In the genomic region with DNA sequence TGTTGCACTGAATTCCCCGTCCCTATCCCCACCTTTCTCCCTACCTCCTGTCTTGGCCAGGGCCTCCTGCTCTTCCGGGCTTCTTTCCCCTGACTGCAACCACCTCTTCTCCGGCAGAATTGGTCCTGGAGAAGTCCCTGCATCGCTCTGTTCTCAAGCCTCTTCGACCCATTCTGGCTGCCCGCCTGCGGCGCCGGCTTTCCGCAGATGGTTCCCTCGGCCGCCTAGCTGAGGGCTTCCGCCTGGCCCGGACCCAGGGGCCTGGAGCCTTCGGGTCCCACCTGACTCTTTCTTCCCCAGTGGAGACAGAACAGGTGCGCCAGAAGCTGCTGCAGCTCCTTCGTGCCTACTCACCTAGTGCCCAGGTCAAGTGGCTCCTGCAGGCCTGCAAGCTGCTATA, we compare ENCODE assay signal across 19 mouse cellular contexts. TPM values are rescaled to one million over a fixed set of nuclear protein-coding genes. Genes with fewer than 3 reads are reported as not detected.
A peak's percentile ranks its signal among the peaks of the same experiment; 100 is the strongest.
DNase-seq lines count a peak whose midpoint lies in the region; ATAC-seq and TF ChIP-seq lines count a peak whose summit lies in the region.
"Had no signal": no experiment of that assay in that cellular context is flagged by ENCODE, and none has a peak within 500 bp of the region (broad histone marks: within the 10 kb centered on the region; RNA-seq: fewer than 3 reads in every experiment).

No protein-coding gene starts in this region.

- WGBS in forebrain, embryonic 10.5 days: 59% methylated on average over 17 of the region's 17 CpGs
- 63% methylated on average over 17 of the region's 17 CpGs for WGBS in forebrain, embryonic 15.5 days
- 55% methylated on average over 17 of the region's 17 CpGs for whole genome bisulfite sequencing in lung, embryonic 14.5 days
- WGBS in olfactory bulb, adult 2 months: 77% methylated on average over 17 of the region's 17 CpGs

- TF ChIP-seq CTCF in lung, embryonic 14.5 days (IDR thresholded peaks at IDR 0.05; ENCODE audit: low read depth): no peak
- TF ChIP-seq CTCF in olfactory bulb, adult 2 months (IDR thresholded peaks at IDR 0.05; ENCODE audit: insufficient read depth, low read depth, low read length): no peak

- no peaks in the 10 kb centered on the region for H3K9me3 ChIP-seq in forebrain, embryonic 10.5 days
- no peaks in the 10 kb centered on the region for H3K9me3 ChIP-seq in forebrain, embryonic 15.5 days
- H3K9me3 ChIP-seq in lung, embryonic 14.5 days (ENCODE audit: low read depth, low read length): no peaks in the 10 kb centered on the region
- H3K9me3 ChIP-seq: forebrain, embryonic 12.5 days; G1E; heart, embryonic 15.5 days; hindbrain, embryonic 15.5 days; megakaryocyte, embryonic 14.5 days had no signal

- no peak for TF ChIP-seq POLR2A in olfactory bulb, adult 2 months (IDR thresholded peaks at IDR 0.05; ENCODE audit: insufficient read depth, low read depth, low read length)

- H3K36me3 ChIP-seq in forebrain, embryonic 10.5 days (replicated peaks): peaks cover 21% of the 10 kb centered on the region
- H3K36me3 ChIP-seq in forebrain, embryonic 15.5 days: peaks cover 15% of the 10 kb centered on the region
- peaks cover 17% of the 10 kb centered on the region for H3K36me3 ChIP-seq in lung, embryonic 14.5 days (ENCODE audit: insufficient read depth)

- H3K4me1 ChIP-seq in forebrain, embryonic 10.5 days: peaks cover 58% of the 10 kb centered on the region
- peaks cover 23% of the 10 kb centered on the region for H3K4me1 ChIP-seq in forebrain, embryonic 15.5 days
- peaks cover 8% of the 10 kb centered on the region; the same call in 1 of the 2 replicates for H3K4me1 ChIP-seq in lung, embryonic 14.5 days (ENCODE audit: insufficient read depth)
- peaks cover 42% of the 10 kb centered on the region for H3K4me1 ChIP-seq in olfactory bulb, adult 2 months (ENCODE audit: control insufficient read depth, insufficient read depth, low read length)

- H3K4me3 ChIP-seq in forebrain, embryonic 10.5 days: no peak overlapping the region
- no peak overlapping the region for H3K4me3 ChIP-seq in forebrain, embryonic 15.5 days
- 0 out of 2 replicates have a peak overlapping the region, but pooled peaks have one; percentile 4 for H3K4me3 ChIP-seq in lung, embryonic 14.5 days (ENCODE audit: low read depth, low read length)
- H3K4me3 ChIP-seq in olfactory bulb, adult 2 months (ENCODE audit: insufficient read depth, low read depth, low read length): peak overlapping the region; percentile 48
- H3K4me3 ChIP-seq: forebrain, embryonic 12.5 days; heart, embryonic 15.5 days; hindbrain, embryonic 15.5 days; megakaryocyte, embryonic 14.5 days had no signal

- H3K4me2 ChIP-seq in forebrain, embryonic 15.5 days (replicated peaks): no peak overlapping the region
- no peak overlapping the region for H3K4me2 ChIP-seq in lung, embryonic 14.5 days
- H3K4me2 ChIP-seq: forebrain, embryonic 12.5 days; hindbrain, embryonic 15.5 days; liver, embryonic 11.5 days had no signal

- peaks cover 49% of the 10 kb centered on the region for H3K27me3 ChIP-seq in forebrain, embryonic 10.5 days (ENCODE audit: poor library complexity, severe bottlenecking)
- peaks cover 35% of the 10 kb centered on the region for H3K27me3 ChIP-seq in forebrain, embryonic 15.5 days
- peaks cover 19% of the 10 kb centered on the region for H3K27me3 ChIP-seq in lung, embryonic 14.5 days (ENCODE audit: insufficient read depth, low read length)

- ATAC-seq in forebrain, embryonic 15.5 days (replicated peaks): no peak
- ATAC-seq in lung, embryonic 14.5 days (ENCODE audit: insufficient read depth): no peak

- 0 out of 2 replicates have a peak overlapping the region, but pooled peaks have one; percentile 40 for H3K27ac ChIP-seq in forebrain, embryonic 10.5 days
- no peak overlapping the region for H3K27ac ChIP-seq in forebrain, embryonic 15.5 days (replicated peaks)
- no peak overlapping the region for H3K27ac ChIP-seq in lung, embryonic 14.5 days (ENCODE audit: low read depth)
- H3K27ac ChIP-seq in olfactory bulb, adult 2 months (ENCODE audit: insufficient read depth, low read depth, low read length): no peak overlapping the region
- H3K27ac ChIP-seq: forebrain, embryonic 12.5 days; heart, embryonic 15.5 days; hindbrain, embryonic 15.5 days had no signal

- no peak for DNase-seq in forebrain, embryonic 10.5 days (ENCODE audit: extremely low spot score, low spot score)
- DNase-seq in lung, embryonic 14.5 days: no peak
- DNase-seq in lung, postnatal 36 days: no peak
- peak; percentile 73 for DNase-seq in cerebellum, postnatal 10 days
- DNase-seq in gastrocnemius, postnatal 10 days: no peak
- DNase-seq in spleen, postnatal 36 days (ENCODE audit: low spot score in 2 of 2): no peak
- DNase-seq: adrenal gland, postnatal 10 days; gastrocnemius, postnatal 25 days; kidney, adult 11 months; right cerebral cortex, postnatal 25 days; thymus, postnatal 14 days had no signal

- H3K9ac ChIP-seq in forebrain, embryonic 15.5 days (replicated peaks): no peak overlapping the region
- H3K9ac ChIP-seq in lung, embryonic 14.5 days: no peak overlapping the region
- H3K9ac ChIP-seq: forebrain, embryonic 12.5 days; heart, embryonic 15.5 days; hindbrain, embryonic 15.5 days had no signal

RNA-seq across cellular contexts. Expression of gene Rin1, which starts 2.6 kb away (rescaled TPM):
- polyA plus RNA-seq in forebrain, embryonic 10.5 days (2016; fragmentation: Nextera tagmentation; extraction: Ambion mirVana): 2.7 and 3.7 TPM in 2 replicates
- 0.97 and 2.0 TPM in 2 replicates for polyA plus RNA-seq in forebrain, embryonic 15.5 days (2015; fragmentation: Nextera tagmentation; extraction: Ambion mirVana)
- 4.0 and 5.9 TPM in 2 replicates for polyA plus RNA-seq in lung, embryonic 14.5 days (2014; fragmentation: Nextera tagmentation; extraction: Ambion mirVana)
- not detected in 2 replicates for polyA plus RNA-seq in olfactory bulb, adult 2 months (2012; ENCODE audit: insufficient read depth, insufficient read length, low replicate concordance, missing spikeins)
- 1 to 10 TPM; 1.5 to 1.8 TPM for total RNA-seq in gastrocnemius, postnatal 10 days (2021)

RNA-seq across cellular contexts. Expression of gene Brms1, which starts 11.7 kb away (rescaled TPM):
- 83.0 and 84.2 TPM in 2 replicates for polyA plus RNA-seq in forebrain, embryonic 10.5 days (2016; fragmentation: Nextera tagmentation; extraction: Ambion mirVana)
- polyA plus RNA-seq in forebrain, embryonic 15.5 days (2015; fragmentation: Nextera tagmentation; extraction: Ambion mirVana): 52.8 and 55.5 TPM in 2 replicates
- 43.4 and 48.0 TPM in 2 replicates for polyA plus RNA-seq in lung, embryonic 14.5 days (2014; fragmentation: Nextera tagmentation; extraction: Ambion mirVana)
- polyA plus RNA-seq in olfactory bulb, adult 2 months (2012; ENCODE audit: insufficient read depth, insufficient read length, low replicate concordance, missing spikeins): not detected in 2 replicates
- 10 to 100 TPM; 14.3 to 15.5 TPM for total RNA-seq in gastrocnemius, postnatal 10 days (2021)

RNA-seq across cellular contexts. Expression of gene AC124502.3, which starts 14.2 kb away (rescaled TPM):
- 2.8 and 3.6 TPM in 2 replicates for polyA plus RNA-seq in forebrain, embryonic 10.5 days (2016; fragmentation: Nextera tagmentation; extraction: Ambion mirVana)
- 3.3 and 4.0 TPM in 2 replicates for polyA plus RNA-seq in forebrain, embryonic 15.5 days (2015; fragmentation: Nextera tagmentation; extraction: Ambion mirVana)
- 1.3 and 1.8 TPM in 2 replicates for polyA plus RNA-seq in lung, embryonic 14.5 days (2014; fragmentation: Nextera tagmentation; extraction: Ambion mirVana)
- polyA plus RNA-seq in olfactory bulb, adult 2 months (2012; ENCODE audit: insufficient read depth, insufficient read length, low replicate concordance, missing spikeins): not detected in 2 replicates
- total RNA-seq in gastrocnemius, postnatal 10 days (2021): 1 to 10 TPM in 1 of 2 experiments, under 1 TPM in 1; 0.84 to 1.3 TPM

RNA-seq across cellular contexts. Expression of gene B4gat1, which starts 14.2 kb away (rescaled TPM):
- 36.2 and 38.4 TPM in 2 replicates for polyA plus RNA-seq in forebrain, embryonic 10.5 days (2016; fragmentation: Nextera tagmentation; extraction: Ambion mirVana)
- 51.3 and 54.4 TPM in 2 replicates for polyA plus RNA-seq in forebrain, embryonic 15.5 days (2015; fragmentation: Nextera tagmentation; extraction: Ambion mirVana)
- polyA plus RNA-seq in lung, embryonic 14.5 days (2014; fragmentation: Nextera tagmentation; extraction: Ambion mirVana): 45.8 and 47.9 TPM in 2 replicates
- polyA plus RNA-seq in olfactory bulb, adult 2 months (2012; ENCODE audit: insufficient read depth, insufficient read length, low replicate concordance, missing spikeins): not detected in 2 replicates
- 10 to 100 TPM; 21.5 to 21.9 TPM for total RNA-seq in gastrocnemius, postnatal 10 days (2021)

RNA-seq across cellular contexts. Expression of gene Cd248, which starts 15.0 kb away (rescaled TPM):
- 15.9 and 17.6 TPM in 2 replicates for polyA plus RNA-seq in forebrain, embryonic 10.5 days (2016; fragmentation: Nextera tagmentation; extraction: Ambion mirVana)
- 10.3 and 11.1 TPM in 2 replicates for polyA plus RNA-seq in forebrain, embryonic 15.5 days (2015; fragmentation: Nextera tagmentation; extraction: Ambion mirVana)
- polyA plus RNA-seq in lung, embryonic 14.5 days (2014; fragmentation: Nextera tagmentation; extraction: Ambion mirVana): 105 and 110 TPM in 2 replicates
- polyA plus RNA-seq in olfactory bulb, adult 2 months (2012; ENCODE audit: insufficient read depth, insufficient read length, low replicate concordance, missing spikeins): not detected in 2 replicates
- 10 to 100 TPM; 45.2 to 60.2 TPM for total RNA-seq in gastrocnemius, postnatal 10 days (2021)
- total RNA-seq: G1E had no signal
- polyA plus RNA-seq: G1E had no signal

Comparison
In these comparisons a context has a peak if more than half of its experiments do, and no peak if none do; other contexts are left out.
1. DNase-seq: peak in cerebellum, postnatal 10 days (2 of 2); none in forebrain, embryonic 10.5 days (single experiment), lung, embryonic 14.5 days (single experiment), lung, postnatal 36 days (single experiment), gastrocnemius, postnatal 10 days (single experiment) and spleen, postnatal 36 days (0 of 2).
2. H3K4me3 ChIP-seq: peak in lung, embryonic 14.5 days (single experiment) and olfactory bulb, adult 2 months (single experiment); none in forebrain, embryonic 10.5 days (single experiment) and forebrain, embryonic 15.5 days (single experiment).
3. RNA of gene Brms1, which starts 11.7 kb away (polyA plus RNA-seq): 83.0 to 84.2 TPM in forebrain, embryonic 10.5 days, 52.8 to 55.5 TPM in forebrain, embryonic 15.5 days and 43.4 to 48.0 TPM in lung, embryonic 14.5 days; not detected in olfactory bulb, adult 2 months; every median in the first group is over 10 times any median in the second.